In the genomic region with DNA sequence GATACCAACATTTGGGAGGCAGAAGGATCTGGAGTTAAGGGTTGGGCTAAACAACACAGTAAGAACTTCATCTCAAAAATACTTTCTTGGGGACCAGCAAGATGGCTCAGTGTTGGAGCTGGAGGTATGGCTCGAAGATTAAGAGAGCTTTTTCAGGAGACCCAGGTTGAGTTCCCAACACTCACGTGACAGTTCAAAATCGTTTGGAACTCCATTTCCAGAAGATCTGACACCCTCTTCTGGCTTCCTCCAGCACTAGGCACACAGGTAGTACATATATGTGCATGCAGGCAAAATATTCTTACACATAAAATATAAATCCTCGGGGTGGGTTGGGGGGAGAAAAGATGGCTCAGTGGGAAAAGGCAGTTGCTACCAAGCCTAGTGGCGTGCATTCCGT, we compare ENCODE assay signal across 10 mouse cellular contexts. TPM values are rescaled to one million over a fixed set of nuclear protein-coding genes. Genes with fewer than 3 reads are reported as not detected.
DNase-seq lines count a peak whose midpoint lies in the region; ATAC-seq and TF ChIP-seq lines count a peak whose summit lies in the region.
"Had no signal": no experiment of that assay in that cellular context is flagged by ENCODE, and none has a peak within 500 bp of the region (broad histone marks: within the 10 kb centered on the region; RNA-seq: fewer than 3 reads in every experiment).

No protein-coding gene starts in this region.

- peaks cover 4% of the 10 kb centered on the region; the same call in 1 of the 2 replicates for H3K4me1 ChIP-seq in embryonic facial prominence, embryonic 11.5 days (ENCODE audit: control insufficient read depth, insufficient read depth, low read length)
- H3K4me1 ChIP-seq in intestine, embryonic 15.5 days (replicated peaks): peaks cover 12% of the 10 kb centered on the region; the same call in 1 of the 2 replicates
- peaks cover 19% of the 10 kb centered on the region for H3K4me1 ChIP-seq in neural tube, embryonic 12.5 days

- WGBS in embryonic facial prominence, embryonic 11.5 days: 80% methylated on average over 6 of the region's 6 CpGs
- 60% methylated on average over 6 of the region's 6 CpGs for WGBS in intestine, embryonic 15.5 days
- 86% methylated on average over 6 of the region's 6 CpGs for WGBS in neural tube, embryonic 12.5 days

- H3K4me3 ChIP-seq in left cerebral cortex, adult 2 months: peak overlapping the region; percentile 93
- H3K4me3 ChIP-seq in embryonic facial prominence, embryonic 11.5 days (ENCODE audit: low read depth, low read length): peak overlapping the region; percentile 78
- H3K4me3 ChIP-seq in intestine, embryonic 15.5 days (replicated peaks): peak overlapping the region; percentile 65
- H3K4me3 ChIP-seq in neural tube, embryonic 12.5 days: peak overlapping the region; percentile 65

- no peak for ATAC-seq in embryonic facial prominence, embryonic 11.5 days (replicated peaks; ENCODE audit: insufficient number of reproducible peaks, low FRiP score, low TSS enrichment, low read depth)
- no peak for ATAC-seq in intestine, embryonic 15.5 days
- ATAC-seq in neural tube, embryonic 12.5 days (ENCODE audit: low FRiP score, low read depth): no peak

- peak overlapping the region; percentile 80 for H3K9ac ChIP-seq in embryonic facial prominence, embryonic 11.5 days (replicated peaks; ENCODE audit: low read length)
- 0 out of 2 replicates have a peak overlapping the region, but pooled peaks have one; percentile 23 for H3K9ac ChIP-seq in intestine, embryonic 15.5 days
- H3K9ac ChIP-seq in neural tube, embryonic 12.5 days: peak overlapping the region; percentile 64; the same call in 1 of the 2 replicates

- H3K36me3 ChIP-seq in embryonic facial prominence, embryonic 11.5 days (replicated peaks; ENCODE audit: control insufficient read depth, insufficient read depth, low read depth, low read length): no peaks in the 10 kb centered on the region
- no peaks in the 10 kb centered on the region for H3K36me3 ChIP-seq in intestine, embryonic 15.5 days
- H3K36me3 ChIP-seq in neural tube, embryonic 12.5 days: peaks cover 3% of the 10 kb centered on the region; the same call in 1 of the 2 replicates

- no peak overlapping the region for H3K27ac ChIP-seq in left cerebral cortex, adult 2 months
- no peak overlapping the region for H3K27ac ChIP-seq in embryonic facial prominence, embryonic 11.5 days (replicated peaks; ENCODE audit: low read depth, low read length)
- no peak overlapping the region for H3K27ac ChIP-seq in intestine, embryonic 15.5 days
- no peak overlapping the region for H3K27ac ChIP-seq in neural tube, embryonic 12.5 days

- intact Hi-C loops in left cerebral cortex, adult 2 months (cut with DNase I): no loop called here
- intact Hi-C loops in left cerebral cortex, postnatal 14 days (cut with DNase I): no loop called here
- intact Hi-C loops in left cerebral cortex, postnatal 36 days (cut with DNase I): no loop called here

- no peaks in the 10 kb centered on the region for H3K27me3 ChIP-seq in embryonic facial prominence, embryonic 11.5 days (ENCODE audit: control insufficient read depth, insufficient read depth, low read length)
- no peaks in the 10 kb centered on the region for H3K27me3 ChIP-seq in intestine, embryonic 15.5 days (replicated peaks)
- H3K27me3 ChIP-seq in neural tube, embryonic 12.5 days (replicated peaks): no peaks in the 10 kb centered on the region

- DNase-seq in left cerebral cortex, adult 2 months (ENCODE audit: extremely low spot score in 1 of 2, low spot score in 2 of 2): no peak
- no peak for DNase-seq in left cerebral cortex, postnatal 14 days (ENCODE audit: low spot score in 2 of 2)
- no peak for DNase-seq in embryonic facial prominence, embryonic 11.5 days (ENCODE audit: low spot score)
- no peak for DNase-seq in left cerebral cortex, postnatal 36 days (ENCODE audit: low spot score in 2 of 2)
- DNase-seq in spleen, postnatal 14 days (ENCODE audit: low spot score in 2 of 2): no peak
- no peak for DNase-seq in layer of hippocampus, adult 11-12 months (ENCODE audit: low spot score)
- DNase-seq: kidney, adult 8-10 months had no signal

- no peaks in the 10 kb centered on the region for H3K9me3 ChIP-seq in embryonic facial prominence, embryonic 11.5 days (replicated peaks; ENCODE audit: control insufficient read depth, low read length)
- H3K9me3 ChIP-seq in intestine, embryonic 15.5 days: no peaks in the 10 kb centered on the region
- H3K9me3 ChIP-seq in neural tube, embryonic 12.5 days: no peaks in the 10 kb centered on the region

- TF ChIP-seq CTCF in left cerebral cortex, adult 2 months (IDR thresholded peaks at IDR 0.05): no peak

- H3K4me2 ChIP-seq in embryonic facial prominence, embryonic 11.5 days (ENCODE audit: low read depth, low read length): peak overlapping the region; percentile 56
- peak overlapping the region; percentile 67 for H3K4me2 ChIP-seq in intestine, embryonic 15.5 days (replicated peaks)
- peak overlapping the region; percentile 65 for H3K4me2 ChIP-seq in neural tube, embryonic 12.5 days (replicated peaks)

RNA-seq across cellular contexts. Expression of a gene that starts 0.8 kb away (rescaled TPM):
- total RNA-seq in left cerebral cortex, adult 2 months (2021): 1 to 10 TPM; 2.6 to 3.0 TPM
- total RNA-seq in left cerebral cortex, postnatal 14 days (2021): 1 to 10 TPM; 1.4 to 1.8 TPM
- polyA plus RNA-seq in embryonic facial prominence, embryonic 11.5 days (2014; fragmentation: Nextera tagmentation; extraction: Ambion mirVana): 1.4 and 1.9 TPM in 2 replicates
- polyA plus RNA-seq in intestine, embryonic 15.5 days (2015; fragmentation: Nextera tagmentation; extraction: Ambion mirVana): 0.75 and 1.0 TPM in 2 replicates
- 2.5 and 2.6 TPM in 2 replicates for polyA plus RNA-seq in neural tube, embryonic 12.5 days (2016; fragmentation: Nextera tagmentation; extraction: Ambion mirVana)
- total RNA-seq in left cerebral cortex, postnatal 36 days (2021): 1 to 10 TPM; 1.2 TPM

RNA-seq across cellular contexts. Expression of a gene that starts 1.1 kb away (rescaled TPM):
- total RNA-seq in left cerebral cortex, adult 2 months (2021): 10 to 100 TPM; 25.6 to 28.2 TPM
- total RNA-seq in left cerebral cortex, postnatal 14 days (2021): 10 to 100 TPM; 20.4 to 22.5 TPM
- polyA plus RNA-seq in embryonic facial prominence, embryonic 11.5 days (2014; fragmentation: Nextera tagmentation; extraction: Ambion mirVana): 23.0 and 23.8 TPM in 2 replicates
- polyA plus RNA-seq in intestine, embryonic 15.5 days (2015; fragmentation: Nextera tagmentation; extraction: Ambion mirVana): 22.9 and 24.3 TPM in 2 replicates
- 32.4 and 34.2 TPM in 2 replicates for polyA plus RNA-seq in neural tube, embryonic 12.5 days (2016; fragmentation: Nextera tagmentation; extraction: Ambion mirVana)
- 10 to 100 TPM; 19.9 to 32.1 TPM for total RNA-seq in left cerebral cortex, postnatal 36 days (2021)

RNA-seq across cellular contexts. Expression of a gene that starts 1.1 kb away (rescaled TPM):
- total RNA-seq in left cerebral cortex, adult 2 months (2021): 10 to 100 TPM; 51.1 to 53.9 TPM
- total RNA-seq in left cerebral cortex, postnatal 14 days (2021): 10 to 100 TPM; 38.4 to 49.9 TPM
- polyA plus RNA-seq in embryonic facial prominence, embryonic 11.5 days (2014; fragmentation: Nextera tagmentation; extraction: Ambion mirVana): 26.9 and 28.9 TPM in 2 replicates
- 28.0 and 30.3 TPM in 2 replicates for polyA plus RNA-seq in intestine, embryonic 15.5 days (2015; fragmentation: Nextera tagmentation; extraction: Ambion mirVana)
- 29.1 and 30.2 TPM in 2 replicates for polyA plus RNA-seq in neural tube, embryonic 12.5 days (2016; fragmentation: Nextera tagmentation; extraction: Ambion mirVana)
- 10 to 100 TPM; 40.2 to 48.5 TPM for total RNA-seq in left cerebral cortex, postnatal 36 days (2021)

RNA-seq across cellular contexts. Expression of a gene that starts 16.6 kb away (rescaled TPM):
- under 1 TPM in 1 of 2 experiments, not detected in 1; 0.91 TPM for total RNA-seq in left cerebral cortex, adult 2 months (2021)
- total RNA-seq in left cerebral cortex, postnatal 14 days (2021): under 1 TPM; 0.74 to 0.77 TPM
- polyA plus RNA-seq in embryonic facial prominence, embryonic 11.5 days (2014; fragmentation: Nextera tagmentation; extraction: Ambion mirVana): not detected in 2 replicates
- not detected in 2 replicates for polyA plus RNA-seq in intestine, embryonic 15.5 days (2015; fragmentation: Nextera tagmentation; extraction: Ambion mirVana)
- polyA plus RNA-seq in neural tube, embryonic 12.5 days (2016; fragmentation: Nextera tagmentation; extraction: Ambion mirVana): 0.60 and 1.4 TPM in 2 replicates
- total RNA-seq in left cerebral cortex, postnatal 36 days (2021): 1 to 10 TPM in 1 of 2 experiments, under 1 TPM in 1; 0.27 to 2.3 TPM

RNA-seq across cellular contexts. Expression of a gene that starts 35.2 kb away (rescaled TPM):
- not detected for total RNA-seq in left cerebral cortex, adult 2 months (2021)
- total RNA-seq in left cerebral cortex, postnatal 14 days (2021): not detected
- polyA plus RNA-seq in embryonic facial prominence, embryonic 11.5 days (2014; fragmentation: Nextera tagmentation; extraction: Ambion mirVana): 0.96 and 1.1 TPM in 2 replicates
- 0.34 and 0.59 TPM in 2 replicates for polyA plus RNA-seq in intestine, embryonic 15.5 days (2015; fragmentation: Nextera tagmentation; extraction: Ambion mirVana)
- polyA plus RNA-seq in neural tube, embryonic 12.5 days (2016; fragmentation: Nextera tagmentation; extraction: Ambion mirVana): 3.3 and 4.6 TPM in 2 replicates
- total RNA-seq in left cerebral cortex, postnatal 36 days (2021): not detected
- polyA plus RNA-seq: small intestine, adult 2 months had no signal

Comparison
In these comparisons a context has a peak if more than half of its experiments do, and no peak if none do; other contexts are left out.
1. H3K9ac ChIP-seq: peak in every context shown above with its lines; median percentile 80 in embryonic facial prominence, embryonic 11.5 days; 64 in neural tube, embryonic 12.5 days; 23 in intestine, embryonic 15.5 days.